Mouse (Mus musculus) stomach, postnatal 0 days (tissue): ENCODE measurements around the gene Nr5a2.

ENCODE experiments used
- CTCF ChIP-seq: IDR thresholded peaks from 2 replicates; pipeline ENCODE4 v1.5.1; 2016; ENCODE audit warnings: antibody characterized with exemption, low read depth, mild to moderate bottlenecking, moderate library complexity
- EP300 ChIP-seq: optimal IDR thresholded peaks from 2 replicates; pipeline ENCODE3; 2016; ENCODE audit warnings: antibody characterized with exemption

DNA sequence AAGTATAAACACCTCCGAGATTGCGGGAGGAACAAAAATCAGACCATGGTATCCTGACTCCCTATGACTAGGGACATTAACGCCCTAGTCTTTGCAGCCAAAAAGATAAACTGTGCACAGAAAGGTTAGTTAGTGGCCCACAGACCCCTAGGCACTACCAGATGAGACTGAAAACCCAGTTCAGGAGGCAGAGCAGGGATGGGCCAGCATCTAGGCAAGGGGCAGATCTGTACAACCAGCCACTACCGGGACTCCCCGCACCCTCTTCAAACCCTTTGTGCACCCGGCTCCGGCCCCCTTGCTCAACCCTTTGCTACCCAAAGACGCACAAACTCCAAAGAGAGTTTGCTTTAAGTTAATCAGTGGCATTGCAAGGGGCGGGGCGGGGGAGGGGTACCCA lies 14.4 kb downstream of the Nr5a2 start:
- TF ChIP-seq CTCF = no peak
- TF ChIP-seq EP300 = no peak
